Mouse (Mus musculus) heart, embryonic 15.5 days (tissue): ENCODE results near the gene Ppm1h. TPM values are rescaled to one million over a fixed set of nuclear protein-coding genes. Genes with fewer than 3 reads are reported as not detected.

ENCODE experiments used
- ATAC-seq: fragments of 200-750 bp; cut with Nextera tagmentation; replicated peaks from 2 replicates; pipeline ENCODE4 v1.8.0; 2017; ENCODE audit warnings: low read depth, moderate TSS enrichment; ENCODE audit not compliant: insufficient number of reproducible peaks, insufficient read depth, low FRiP score
- H3K27ac ChIP-seq: fragments of 300-500 bp; sonication (generic); 2 replicates; pipeline ENCODE4 v1.5.1; 2015; ENCODE audit warnings: mild to moderate bottlenecking, inconsistent platforms
- H3K27me3 ChIP-seq: fragments of 300-500 bp; sonication (generic); 2 replicates; pipeline ENCODE4 v1.6.1; 2015; ENCODE audit warnings: inconsistent platforms
- H3K36me3 ChIP-seq: fragments of 300-500 bp; sonication (generic); 2 replicates; pipeline ENCODE4 v1.6.1; 2015; ENCODE audit warnings: mild to moderate bottlenecking, inconsistent platforms
- H3K4me1 ChIP-seq: fragments of 300-500 bp; sonication (generic); replicated peaks from 2 replicates; pipeline ENCODE4 v1.6.1; 2015; ENCODE audit warnings: inconsistent platforms
- H3K4me2 ChIP-seq: fragments of 300-500 bp; sonication (generic); 2 replicates; pipeline ENCODE4 v1.6.1; 2015; ENCODE audit warnings: inconsistent platforms, mild to moderate bottlenecking, moderate library complexity
- H3K4me3 ChIP-seq: fragments of 300-500 bp; sonication (generic); 2 replicates; pipeline ENCODE4 v1.5.1; 2015; ENCODE audit warnings: mild to moderate bottlenecking, inconsistent platforms
- H3K9ac ChIP-seq: fragments of 300-500 bp; sonication (generic); 2 replicates; pipeline ENCODE4 v1.6.1; 2015; ENCODE audit warnings: mild to moderate bottlenecking, inconsistent platforms
- H3K9me3 ChIP-seq: fragments of 300-500 bp; sonication (generic); replicated peaks from 2 replicates; pipeline ENCODE4 v1.6.1; 2016; ENCODE audit warnings: inconsistent platforms
- WGBS: fragments of 180-500 bp; shearing (Covaris S2); methylation state at CpG from one replicate; pipeline ENCODE4 v1.1.7; 2015; ENCODE audit warnings: mixed read lengths; 5-methylcytosine and 5-hydroxymethylcytosine counted together
- polyA plus RNA-seq: library from polyadenylated mRNA; unstranded; fragments of >200 nt; fragmentation: Nextera tagmentation; extraction: Ambion mirVana; gene quantifications from 2 replicates; pipeline ENCODE4 v1.2.1, GENCODE M21; 2015

Gene Ppm1h
- polyA plus RNA-seq, 1 experiment from 2014 or later, result 4.2 TPM

- ATAC-seq, result no peak
- no peak overlapping the region for H3K4me2 ChIP-seq
- H3K9me3 ChIP-seq, result no peaks in the 10 kb centered on the region
- H3K36me3 ChIP-seq, result no peaks in the 10 kb centered on the region
- no peak overlapping the region for H3K4me3 ChIP-seq
- WGBS, result 73% methylated on average over 16 of the region's 16 CpGs
- H3K27ac ChIP-seq, result no peak overlapping the region
- H3K27me3 ChIP-seq, result no peaks in the 10 kb centered on the region
- peaks cover 48% of the 10 kb centered on the region for H3K4me1 ChIP-seq
- no peak overlapping the region for H3K9ac ChIP-seq
These were observed 173.0 kb downstream of the Ppm1h start for GRCm38 (mm10) chr10:122851267-122852160.

- peak; percentile 30 for ATAC-seq
- H3K9ac ChIP-seq, result no peak overlapping the region
- peak overlapping the region; percentile 36 for H3K4me2 ChIP-seq
- peaks cover 41% of the 10 kb centered on the region for H3K4me1 ChIP-seq
- H3K27me3 ChIP-seq, result no peaks in the 10 kb centered on the region
- no peaks in the 10 kb centered on the region for H3K36me3 ChIP-seq
- no peaks in the 10 kb centered on the region for H3K9me3 ChIP-seq
- WGBS, result 10% methylated on average over 6 of the region's 6 CpGs
- H3K4me3 ChIP-seq, result no peak overlapping the region
- peak overlapping the region; percentile 76 for H3K27ac ChIP-seq
These were observed 176.0 kb downstream of the Ppm1h start for GRCm38 (mm10) chr10:122854571-122854970.

GRCm38 (mm10) chr10:122855149-122855548, 176.6 kb downstream of the Ppm1h start:
- Histone ChIP-seq H3K4me2 (peak overlapping the region; percentile 36), H3K4me3 (no peak overlapping the region), H3K4me1 (peaks cover 43% of the 10 kb centered on the region), H3K36me3 (no peaks in the 10 kb centered on the region), H3K9ac (no peak overlapping the region), H3K27me3 (no peaks in the 10 kb centered on the region), H3K9me3 (no peaks in the 10 kb centered on the region), H3K27ac (peak overlapping the region; percentile 76)
- ATAC-seq, result peak; percentile 79
- 18% methylated on average over 4 of the region's 4 CpGs for WGBS

GRCm38 (mm10) chr10:122856040-122856764, 177.6 kb downstream of the Ppm1h start:
- peak overlapping the region; percentile 76 for H3K27ac ChIP-seq
- ATAC-seq, result no peak
- no peak overlapping the region for H3K4me3 ChIP-seq
- H3K9ac ChIP-seq, result no peak overlapping the region
- WGBS, result 57% methylated on average over 17 of the region's 17 CpGs
- H3K27me3 ChIP-seq, result no peaks in the 10 kb centered on the region
- no peak overlapping the region for H3K4me2 ChIP-seq
- no peaks in the 10 kb centered on the region for H3K36me3 ChIP-seq
- no peaks in the 10 kb centered on the region for H3K9me3 ChIP-seq
- H3K4me1 ChIP-seq, result peaks cover 43% of the 10 kb centered on the region

GRCm38 (mm10) chr10:122857155-122857554, 178.6 kb downstream of the Ppm1h start:
- Histone ChIP-seq H3K9ac (no peak overlapping the region), H3K4me2 (no peak overlapping the region), H3K9me3 (no peaks in the 10 kb centered on the region), H3K27me3 (no peaks in the 10 kb centered on the region), H3K27ac (no peak overlapping the region), H3K4me1 (peaks cover 43% of the 10 kb centered on the region), H3K4me3 (no peak overlapping the region), H3K36me3 (no peaks in the 10 kb centered on the region)
- no peak for ATAC-seq
- 82% methylated on average over 15 of the region's 15 CpGs for WGBS

GRCm38 (mm10) chr10:122858904-122859641, 180.5 kb downstream of the Ppm1h start:
- WGBS, result 51% methylated on average over 8 of the region's 8 CpGs
- H3K9me3 ChIP-seq, result no peaks in the 10 kb centered on the region
- no peak overlapping the region for H3K9ac ChIP-seq
- ATAC-seq, result no peak
- peaks cover 37% of the 10 kb centered on the region for H3K4me1 ChIP-seq
- no peaks in the 10 kb centered on the region for H3K27me3 ChIP-seq
- peak overlapping the region; percentile 72 for H3K27ac ChIP-seq
- no peak overlapping the region for H3K4me3 ChIP-seq
- H3K4me2 ChIP-seq, result no peak overlapping the region
- no peaks in the 10 kb centered on the region for H3K36me3 ChIP-seq

- no peaks in the 10 kb centered on the region for H3K36me3 ChIP-seq
- H3K9me3 ChIP-seq, result no peaks in the 10 kb centered on the region
- peak overlapping the region; percentile 72 for H3K27ac ChIP-seq
- ATAC-seq, result no peak
- H3K4me2 ChIP-seq, result no peak overlapping the region
- peaks cover 31% of the 10 kb centered on the region for H3K4me1 ChIP-seq
- 62% methylated on average over 8 of the region's 8 CpGs for WGBS
- H3K9ac ChIP-seq, result no peak overlapping the region
- H3K27me3 ChIP-seq, result no peaks in the 10 kb centered on the region
- H3K4me3 ChIP-seq, result no peak overlapping the region
These were observed 181.1 kb downstream of the Ppm1h start for GRCm38 (mm10) chr10:122859642-122859997.

- H3K4me2 ChIP-seq, result no peak overlapping the region
- no peak overlapping the region for H3K9ac ChIP-seq
- H3K9me3 ChIP-seq, result no peaks in the 10 kb centered on the region
- H3K4me1 ChIP-seq, result peaks cover 27% of the 10 kb centered on the region
- H3K36me3 ChIP-seq, result no peaks in the 10 kb centered on the region
- peak overlapping the region; percentile 72 for H3K27ac ChIP-seq
- 45% methylated on average over 7 of the region's 7 CpGs for WGBS
- no peak for ATAC-seq
- no peaks in the 10 kb centered on the region for H3K27me3 ChIP-seq
- no peak overlapping the region for H3K4me3 ChIP-seq
These were observed 181.5 kb downstream of the Ppm1h start for GRCm38 (mm10) chr10:122860076-122860475.

- no peak overlapping the region for H3K4me2 ChIP-seq
- H3K36me3 ChIP-seq, result no peaks in the 10 kb centered on the region
- ATAC-seq, result no peak
- no peak overlapping the region for H3K27ac ChIP-seq
- H3K27me3 ChIP-seq, result no peaks in the 10 kb centered on the region
- WGBS, result 88% methylated on average over 18 of the region's 18 CpGs
- H3K4me3 ChIP-seq, result no peak overlapping the region
- no peaks in the 10 kb centered on the region for H3K9me3 ChIP-seq
- H3K9ac ChIP-seq, result no peak overlapping the region
- H3K4me1 ChIP-seq, result peaks cover 11% of the 10 kb centered on the region
These were observed 183.3 kb downstream of the Ppm1h start for GRCm38 (mm10) chr10:122861696-122862385.

- H3K4me2 ChIP-seq, result no peak overlapping the region
- peaks cover 11% of the 10 kb centered on the region for H3K4me1 ChIP-seq
- no peaks in the 10 kb centered on the region for H3K9me3 ChIP-seq
- no peak overlapping the region for H3K4me3 ChIP-seq
- H3K9ac ChIP-seq, result no peak overlapping the region
- H3K27me3 ChIP-seq, result no peaks in the 10 kb centered on the region
- ATAC-seq, result no peak
- no peak overlapping the region for H3K27ac ChIP-seq
- 83% methylated on average over 17 of the region's 17 CpGs for WGBS
- no peaks in the 10 kb centered on the region for H3K36me3 ChIP-seq
These were observed 183.9 kb downstream of the Ppm1h start for GRCm38 (mm10) chr10:122862386-122863023.
